Mouse (Mus musculus): ENCODE measurements around the gene Dpm2.

Dpm2 gene

DNA sequence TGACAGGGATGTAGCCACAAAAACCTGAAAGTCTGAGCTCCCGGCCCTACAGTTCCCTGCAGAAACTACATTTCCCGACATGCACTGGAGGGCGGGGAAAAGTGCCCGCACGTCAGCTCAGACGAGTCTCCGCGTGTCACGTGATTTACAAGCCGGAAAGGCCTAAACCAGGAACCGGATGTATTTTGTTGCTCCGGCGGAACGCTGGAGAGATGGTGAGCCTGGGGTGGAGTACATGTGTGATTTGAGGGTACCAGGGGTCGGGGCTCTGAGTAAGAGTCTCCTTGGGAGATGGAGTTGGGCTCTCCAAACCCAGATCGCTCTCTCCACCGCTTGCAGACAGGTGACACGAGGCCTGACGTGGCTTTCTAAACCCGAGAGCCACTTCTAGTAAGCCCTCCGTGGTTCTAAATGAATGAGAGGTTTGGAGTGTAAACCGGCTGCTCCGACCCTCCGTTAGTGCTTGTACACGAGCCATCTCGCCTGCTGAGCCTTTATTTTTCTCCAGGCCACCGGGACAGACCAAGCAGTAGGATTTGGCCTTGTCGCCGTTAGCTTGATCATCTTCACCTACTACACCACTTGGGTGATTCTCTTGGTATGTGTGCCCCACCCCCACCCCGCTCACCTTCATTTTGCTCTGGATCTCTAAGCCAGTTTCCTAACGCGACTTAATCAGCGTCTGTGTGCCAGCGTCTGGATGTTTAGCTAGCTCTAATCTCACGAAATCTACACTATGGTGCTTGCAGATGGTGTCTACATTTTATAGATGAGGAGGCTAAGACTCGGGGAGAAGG is at the start of gene Dpm2:
Gene Dpm2, plus strand, starts transcription at position 161 of the 797 bp plus-strand sequence.
- peak; percentile 67 for ATAC-seq (ENCODE audit: low TSS enrichment)

DNA sequence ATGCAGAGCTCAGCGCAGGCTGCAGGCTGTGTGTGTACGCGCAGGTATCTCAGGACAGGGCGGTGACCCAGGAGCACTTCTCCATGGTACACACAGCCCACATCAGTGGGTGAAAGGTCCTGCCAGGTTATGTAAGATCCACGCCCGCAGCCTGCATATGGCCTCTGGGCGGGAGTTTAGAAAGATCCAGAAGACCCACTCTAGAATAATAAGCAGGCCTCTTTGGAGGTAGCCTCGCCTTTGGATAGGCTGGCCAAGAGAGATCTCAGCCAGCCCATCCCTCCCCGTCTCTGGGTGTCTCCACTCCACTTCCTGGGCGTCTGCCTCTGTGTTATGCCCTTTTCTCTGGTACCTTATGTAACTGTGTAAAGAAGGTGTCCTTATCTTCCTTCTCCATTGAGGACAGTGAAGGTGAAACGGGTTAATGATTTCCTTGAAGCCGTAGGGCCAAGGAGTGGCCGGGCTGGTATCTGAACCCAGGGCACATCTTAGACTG is 46.1 kb upstream of the Dpm2 start:
- no peak for ATAC-seq (ENCODE audit: low TSS enrichment)

GRCm38 (mm10) chr2:32525816-32526215 is 44.8 kb upstream of the Dpm2 start:
- ATAC-seq (ENCODE audit: low TSS enrichment) = no peak

GRCm38 (mm10) chr2:32527468-32527966 is 43.1 kb upstream of the Dpm2 start:
- ATAC-seq (ENCODE audit: low TSS enrichment) = 0 out of 2 replicates have a peak, but pooled peaks have one; percentile 13

DNA sequence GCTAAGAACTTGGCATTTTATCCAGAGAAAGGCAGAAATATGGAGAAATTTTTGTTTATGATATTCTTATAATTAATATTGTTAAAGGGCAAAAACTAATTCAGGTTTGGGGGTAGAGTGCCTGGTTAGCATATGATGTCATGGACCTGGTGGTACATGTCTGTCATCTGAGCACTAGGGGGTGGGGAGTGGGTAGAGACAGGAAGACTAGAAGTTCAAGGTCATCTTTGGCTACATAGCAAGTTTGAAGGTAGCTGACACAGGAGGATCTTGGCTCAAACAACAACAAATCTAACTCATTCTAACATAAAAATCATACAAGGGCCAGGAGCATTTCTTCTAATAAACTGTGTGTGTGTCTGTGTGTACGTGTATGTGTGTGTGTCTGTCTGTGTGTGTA is 42.3 kb upstream of the Dpm2 start:
- no peak for ATAC-seq (ENCODE audit: low TSS enrichment)

- no peak for ATAC-seq (ENCODE audit: low TSS enrichment)
These were observed 40.2 kb upstream of the Dpm2 start for GRCm38 (mm10) chr2:32530479-32530878.

DNA sequence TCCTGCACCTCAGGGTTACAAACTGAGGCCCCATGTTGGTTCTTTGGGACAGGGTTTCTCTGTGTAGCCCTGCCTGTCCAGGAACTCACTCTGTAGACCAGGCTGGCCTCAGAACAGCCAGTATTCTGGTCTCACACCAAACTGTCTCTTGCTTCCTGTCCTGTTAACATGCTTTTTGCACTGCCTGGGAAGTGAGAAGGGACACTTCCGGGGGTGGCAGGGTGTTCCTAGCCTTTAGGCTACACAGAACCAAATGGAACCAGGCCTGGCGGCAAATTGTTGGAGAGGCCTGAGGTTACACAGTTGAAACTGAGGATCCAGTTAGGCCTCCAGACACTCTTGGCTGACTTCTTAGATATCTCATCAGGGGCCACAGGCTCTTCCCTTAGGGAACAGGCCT is 37.5 kb upstream of the Dpm2 start:
- no peak for ATAC-seq (ENCODE audit: low TSS enrichment)

DNA sequence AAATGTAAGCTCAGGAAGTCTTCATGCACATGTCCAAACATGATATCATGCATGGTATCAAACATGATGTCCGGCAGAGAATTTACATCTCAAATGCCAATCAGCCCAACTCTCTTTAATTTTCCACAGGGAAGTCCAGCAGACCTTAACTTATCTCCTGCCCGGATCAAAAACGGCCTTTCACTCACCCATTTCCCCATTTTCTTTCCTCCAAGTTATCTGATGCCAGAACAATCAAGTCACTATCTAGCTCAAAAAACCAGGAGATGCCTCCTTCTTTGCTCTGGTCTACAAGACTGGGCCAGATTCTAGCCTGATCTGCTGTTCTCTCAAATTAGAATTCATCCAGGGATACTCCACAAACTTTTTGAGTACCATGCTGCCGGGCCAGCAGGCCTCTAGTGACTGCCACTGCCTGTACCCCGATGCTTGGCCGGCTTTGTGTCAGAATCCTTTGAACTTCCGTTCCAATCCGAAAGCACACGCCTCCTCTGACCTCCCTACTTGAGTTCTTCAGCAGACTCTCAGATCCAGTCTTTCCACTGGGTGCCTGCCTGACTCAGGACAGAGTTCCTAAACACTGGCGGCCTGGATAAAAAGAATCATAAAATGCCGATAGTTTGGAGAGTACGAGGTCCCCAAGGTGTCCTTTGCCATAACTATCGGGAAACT is 36.5 kb upstream of the Dpm2 start:
- no peak for ATAC-seq (ENCODE audit: low TSS enrichment)

GRCm38 (mm10) chr2:32534733-32535471 is 35.8 kb upstream of the Dpm2 start, which contains the start of gene Fam102a:
Fam102a (plus strand) TSS chr2:32535332.
- ATAC-seq (ENCODE audit: low TSS enrichment) = peak; percentile 87

DNA sequence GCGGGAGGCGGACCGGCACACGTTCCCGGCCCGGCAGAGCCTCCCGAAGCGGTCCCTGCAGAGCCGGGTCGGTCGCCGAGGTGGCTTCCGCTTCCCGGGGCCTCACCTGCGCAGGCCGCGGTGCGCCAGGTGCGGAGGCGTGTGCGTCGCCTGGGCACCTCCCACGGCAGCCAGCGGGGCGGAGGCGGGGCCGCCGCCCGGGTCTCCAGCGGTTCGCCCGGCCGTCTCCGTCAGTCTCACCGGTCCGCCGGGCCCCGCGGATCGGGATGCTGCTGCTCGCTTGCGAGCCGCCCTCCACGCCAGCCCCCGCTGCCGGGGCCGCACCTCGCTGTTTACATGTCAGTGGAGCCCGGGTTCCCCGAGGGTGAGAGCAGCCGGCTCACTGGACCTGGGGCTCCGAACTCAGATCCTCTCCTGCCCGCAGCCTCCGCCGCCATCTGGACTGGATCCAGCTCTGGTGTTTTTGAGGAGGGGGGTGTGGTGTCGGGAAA is 35.1 kb upstream of the Dpm2 start:
- peak; percentile 7; the same call in 1 of the 2 replicates for ATAC-seq (ENCODE audit: low TSS enrichment)

- ATAC-seq (ENCODE audit: low TSS enrichment) = no peak; the same call in 1 of the 2 replicates
These were observed 34.5 kb upstream of the Dpm2 start for GRCm38 (mm10) chr2:32536086-32536633.

GRCm38 (mm10) chr2:32536634-32537359 is 33.9 kb upstream of the Dpm2 start:
- peak; percentile 18; the same call in 1 of the 2 replicates for ATAC-seq (ENCODE audit: low TSS enrichment)

DNA sequence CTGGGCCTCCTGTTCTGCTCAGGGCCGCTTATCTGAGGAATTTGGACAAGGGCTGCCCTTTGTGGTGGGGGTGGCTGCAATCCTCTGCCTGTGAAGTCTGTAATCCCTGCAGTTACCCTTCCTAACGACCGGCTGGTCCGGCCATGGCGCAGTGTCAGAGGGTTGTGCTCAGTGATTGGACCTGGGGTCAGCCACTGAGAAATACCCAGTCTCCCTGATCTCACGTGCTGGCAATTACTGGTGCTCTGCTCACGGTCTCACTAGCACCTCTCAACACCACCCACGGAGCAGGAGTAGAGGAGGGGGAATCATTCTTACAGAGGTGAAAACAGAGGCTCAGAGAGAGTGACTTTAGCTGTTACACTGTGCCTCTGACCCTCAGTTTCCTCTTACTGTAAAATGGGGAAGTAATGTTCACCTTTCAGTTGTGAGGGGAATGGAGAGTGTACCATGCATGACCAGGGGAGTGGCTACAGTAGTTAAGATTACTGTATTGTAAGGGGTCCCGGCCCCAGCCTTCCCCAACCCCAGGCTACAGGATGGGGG is 33.2 kb upstream of the Dpm2 start:
- ATAC-seq (ENCODE audit: low TSS enrichment) = no peak

GRCm38 (mm10) chr2:32537941-32538340 is 32.7 kb upstream of the Dpm2 start:
- no peak for ATAC-seq (ENCODE audit: low TSS enrichment)

GRCm38 (mm10) chr2:32538461-32538860 is 32.2 kb upstream of the Dpm2 start:
- no peak for ATAC-seq (ENCODE audit: low TSS enrichment)

GRCm38 (mm10) chr2:32539452-32539981 is 31.1 kb upstream of the Dpm2 start:
- ATAC-seq (ENCODE audit: low TSS enrichment) = no peak

GRCm38 (mm10) chr2:32541333-32541908 is 29.2 kb upstream of the Dpm2 start:
- no peak for ATAC-seq (ENCODE audit: low TSS enrichment)

- ATAC-seq (ENCODE audit: low TSS enrichment) = no peak
These were observed 28.6 kb upstream of the Dpm2 start for GRCm38 (mm10) chr2:32541986-32542573.

DNA sequence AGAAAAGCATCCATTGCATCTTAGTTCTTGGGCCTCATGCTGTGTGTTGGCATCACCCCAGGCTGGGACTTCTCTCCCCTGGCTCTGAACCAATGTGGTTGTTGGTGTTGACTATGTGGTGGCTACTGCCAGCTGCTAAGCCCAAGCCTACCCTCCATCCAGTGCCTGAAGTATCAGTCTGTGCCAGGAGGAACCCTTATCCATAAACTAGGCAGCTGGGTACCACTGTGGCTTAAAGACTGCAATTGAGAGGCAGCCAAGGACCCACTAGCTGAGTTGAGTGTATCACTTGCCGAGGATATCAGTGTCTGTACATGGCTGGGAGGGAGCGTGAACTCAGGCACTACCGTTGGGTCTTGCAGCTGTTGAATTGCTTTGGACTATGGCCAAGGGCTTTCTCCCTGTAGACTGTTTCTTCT is 27.6 kb upstream of the Dpm2 start:
- ATAC-seq (ENCODE audit: low TSS enrichment) = no peak
